Mouse (Mus musculus): ENCODE data around the gene Dact1. TPM values are rescaled to one million over a fixed set of nuclear protein-coding genes. Genes with fewer than 3 reads are reported as not detected.
A peak's percentile ranks its signal among the peaks of the same experiment; 100 is the strongest.

The Dact1 gene
- polyA plus RNA-seq (2012; rRNA removed), result 3.1 and 4.2 TPM in 2 replicates

GRCm38 (mm10) chr12:71309581-71310067, at the start of gene Dact1:
Dact1 (plus strand) TSS chr12:71309884.
- TF ChIP-seq POLR2A (IDR thresholded peaks at IDR 0.05; ENCODE audit: low read depth, low read length), result no peak
- no peak for TF ChIP-seq CTCF (IDR thresholded peaks at IDR 0.05; ENCODE audit: extremely low read depth, insufficient read length, insufficient replicate concordance, low read depth, low read length)
- Histone ChIP-seq H3K36me3 (ENCODE audit: control insufficient read depth, insufficient read depth, low read length) (no peaks in the 10 kb centered on the region), H3K27me3 (ENCODE audit: control insufficient read depth, insufficient read depth, low read length) (peaks cover 29% of the 10 kb centered on the region), H3K4me3 (ENCODE audit: low read depth, low read length) (peak within 1 kb of the TSS; percentile 69), H3K4me1 (ENCODE audit: control insufficient read depth, insufficient read depth, insufficient read length, low read length) (peaks cover 4% of the 10 kb centered on the region; the same call in 1 of the 2 replicates), H3K27ac (ENCODE audit: insufficient read depth, low read depth, low read length) (peak within 1 kb of the TSS; percentile 28; the same call in 1 of the 2 replicates)
- WGBS, result 1% methylated on average over 76 of the region's 76 CpGs

GRCm38 (mm10) chr12:71264211-71264610, 45.5 kb upstream of the Dact1 start:
- Histone ChIP-seq H3K36me3 (ENCODE audit: control insufficient read depth, insufficient read depth, low read length) (no peaks in the 10 kb centered on the region), H3K4me3 (ENCODE audit: low read depth, low read length) (no peak overlapping the region), H3K4me1 (ENCODE audit: control insufficient read depth, insufficient read depth, insufficient read length, low read length) (no peaks in the 10 kb centered on the region), H3K27ac (ENCODE audit: insufficient read depth, low read depth, low read length) (no peak overlapping the region), H3K27me3 (ENCODE audit: control insufficient read depth, insufficient read depth, low read length) (no peaks in the 10 kb centered on the region)
- 80% methylated on average over 4 of the region's 4 CpGs for WGBS
- TF ChIP-seq POLR2A (IDR thresholded peaks at IDR 0.05; ENCODE audit: low read depth, low read length), result no peak
- no peak for TF ChIP-seq CTCF (IDR thresholded peaks at IDR 0.05; ENCODE audit: extremely low read depth, insufficient read length, insufficient replicate concordance, low read depth, low read length)

- Histone ChIP-seq H3K4me3 (ENCODE audit: low read depth, low read length) (no peak overlapping the region), H3K36me3 (ENCODE audit: control insufficient read depth, insufficient read depth, low read length) (no peaks in the 10 kb centered on the region), H3K27me3 (ENCODE audit: control insufficient read depth, insufficient read depth, low read length) (no peaks in the 10 kb centered on the region), H3K4me1 (ENCODE audit: control insufficient read depth, insufficient read depth, insufficient read length, low read length) (no peaks in the 10 kb centered on the region), H3K27ac (ENCODE audit: insufficient read depth, low read depth, low read length) (no peak overlapping the region)
- TF ChIP-seq POLR2A (IDR thresholded peaks at IDR 0.05; ENCODE audit: low read depth, low read length), result no peak
- TF ChIP-seq CTCF (IDR thresholded peaks at IDR 0.05; ENCODE audit: extremely low read depth, insufficient read length, insufficient replicate concordance, low read depth, low read length), result no peak
- 84% methylated on average over 7 of the region's 7 CpGs for WGBS
These were observed 40.3 kb upstream of the Dact1 start for GRCm38 (mm10) chr12:71269367-71269766.

GRCm38 (mm10) chr12:71271131-71271530, 38.6 kb upstream of the Dact1 start:
- TF ChIP-seq CTCF (IDR thresholded peaks at IDR 0.05; ENCODE audit: extremely low read depth, insufficient read length, insufficient replicate concordance, low read depth, low read length) (no peak), POLR2A (IDR thresholded peaks at IDR 0.05; ENCODE audit: low read depth, low read length) (no peak)
- no peaks in the 10 kb centered on the region for H3K4me1 ChIP-seq (ENCODE audit: control insufficient read depth, insufficient read depth, insufficient read length, low read length)
- no peaks in the 10 kb centered on the region for H3K27me3 ChIP-seq (ENCODE audit: control insufficient read depth, insufficient read depth, low read length)
- H3K27ac ChIP-seq (ENCODE audit: insufficient read depth, low read depth, low read length), result no peak overlapping the region
- 70% methylated on average over 5 of the region's 5 CpGs for WGBS
- H3K36me3 ChIP-seq (ENCODE audit: control insufficient read depth, insufficient read depth, low read length), result no peaks in the 10 kb centered on the region
- H3K4me3 ChIP-seq (ENCODE audit: low read depth, low read length), result no peak overlapping the region

GRCm38 (mm10) chr12:71274519-71275237, 35.0 kb upstream of the Dact1 start:
- WGBS, result 91% methylated on average over 5 of the region's 5 CpGs
- H3K4me3 ChIP-seq (ENCODE audit: low read depth, low read length), result no peak overlapping the region
- TF ChIP-seq POLR2A (IDR thresholded peaks at IDR 0.05; ENCODE audit: low read depth, low read length) (no peak), CTCF (IDR thresholded peaks at IDR 0.05; ENCODE audit: extremely low read depth, insufficient read length, insufficient replicate concordance, low read depth, low read length) (no peak)

GRCm38 (mm10) chr12:71275906-71276595, 33.6 kb upstream of the Dact1 start:
- H3K27ac ChIP-seq (ENCODE audit: insufficient read depth, low read depth, low read length), result no peak overlapping the region
- H3K36me3 ChIP-seq (ENCODE audit: control insufficient read depth, insufficient read depth, low read length), result no peaks in the 10 kb centered on the region
- 77% methylated on average over 8 of the region's 8 CpGs for WGBS
- H3K27me3 ChIP-seq (ENCODE audit: control insufficient read depth, insufficient read depth, low read length), result no peaks in the 10 kb centered on the region
- no peak overlapping the region for H3K4me3 ChIP-seq (ENCODE audit: low read depth, low read length)
- no peaks in the 10 kb centered on the region for H3K4me1 ChIP-seq (ENCODE audit: control insufficient read depth, insufficient read depth, insufficient read length, low read length)
- TF ChIP-seq POLR2A (IDR thresholded peaks at IDR 0.05; ENCODE audit: low read depth, low read length) (no peak), CTCF (IDR thresholded peaks at IDR 0.05; ENCODE audit: extremely low read depth, insufficient read length, insufficient replicate concordance, low read depth, low read length) (no peak)

More at GRCm38 (mm10) chr12:71274519-71275237, 35.0 kb upstream of the Dact1 start:
- no peaks in the 10 kb centered on the region for H3K4me1 ChIP-seq (ENCODE audit: control insufficient read depth, insufficient read depth, insufficient read length, low read length)
- H3K27ac ChIP-seq (ENCODE audit: insufficient read depth, low read depth, low read length), result no peak overlapping the region
- H3K27me3 ChIP-seq (ENCODE audit: control insufficient read depth, insufficient read depth, low read length), result no peaks in the 10 kb centered on the region
- no peaks in the 10 kb centered on the region for H3K36me3 ChIP-seq (ENCODE audit: control insufficient read depth, insufficient read depth, low read length)

Measured in small intestine, adult 2 months (tissue).